Mouse (Mus musculus): Measurements from ENCODE around the gene Prdx5. TPM values are rescaled to one million over a fixed set of nuclear protein-coding genes. Genes with fewer than 3 reads are reported as not detected.
"Not testable (repeated sequence)": the region's sequence is repeated elsewhere in the genome, so short reads cannot be mapped to it uniquely, and the experiment has no call there.

Prdx5 gene
- polyA plus RNA-seq, 1 experiment from 2014 or later: 184 TPM

GRCm38 (mm10) chr19:6911101-6912074, 1.5 kb upstream of the Prdx5 start:
- Histone ChIP-seq H3K27ac (peak overlapping the region; percentile 10; the same call in 1 of the 2 replicates), H3K4me1 (replicated peaks) (peaks cover 20% of the 10 kb centered on the region), H3K36me3 (peaks cover 35% of the 10 kb centered on the region), H3K4me2 (replicated peaks) (peak overlapping the region; percentile 45), H3K4me3 (replicated peaks) (peak overlapping the region; percentile 18), H3K27me3 (replicated peaks) (no peaks in the 10 kb centered on the region), H3K9me3 (no peaks in the 10 kb centered on the region), H3K9ac (0 out of 2 replicates have a peak overlapping the region, but pooled peaks have one; percentile 11)
- ATAC-seq: no peak
- 85% methylated on average over 19 of the region's 19 CpGs for WGBS

DNA sequence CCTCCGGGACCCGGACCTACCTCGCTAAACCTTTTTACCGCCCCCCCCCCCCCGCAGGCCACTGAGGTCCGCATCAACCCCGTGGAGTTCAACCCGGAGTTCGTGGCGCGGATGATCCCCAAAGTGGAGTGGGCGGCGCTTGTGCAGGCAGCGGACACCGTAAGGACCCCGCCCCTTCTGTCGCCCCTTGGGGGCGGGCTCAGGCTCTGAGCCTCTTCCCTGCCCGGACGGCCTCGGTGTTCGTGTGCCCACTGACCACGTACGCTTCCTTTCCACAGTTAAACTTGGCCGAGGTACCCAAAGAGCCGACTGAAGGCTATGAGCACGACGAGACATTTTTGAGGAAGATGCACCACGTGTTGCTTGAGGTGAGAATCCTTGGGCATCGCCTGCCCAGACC, 400 bp upstream of the Prdx5 start:
- peak overlapping the region; percentile 68 for H3K9ac ChIP-seq
- H3K4me2 ChIP-seq (replicated peaks): peak overlapping the region; percentile 77
- H3K4me1 ChIP-seq (replicated peaks): peaks cover 20% of the 10 kb centered on the region
- peak overlapping the region; percentile 56 for H3K4me3 ChIP-seq (replicated peaks)
- ATAC-seq: peak; percentile 54
- peaks cover 35% of the 10 kb centered on the region for H3K36me3 ChIP-seq
- not testable (repeated sequence) for H3K9me3 ChIP-seq; H3K27me3 ChIP-seq (replicated peaks)
- H3K27ac ChIP-seq: peak overlapping the region; percentile 99
- WGBS: under 1% methylated on average over 30 of the region's 30 CpGs

DNA sequence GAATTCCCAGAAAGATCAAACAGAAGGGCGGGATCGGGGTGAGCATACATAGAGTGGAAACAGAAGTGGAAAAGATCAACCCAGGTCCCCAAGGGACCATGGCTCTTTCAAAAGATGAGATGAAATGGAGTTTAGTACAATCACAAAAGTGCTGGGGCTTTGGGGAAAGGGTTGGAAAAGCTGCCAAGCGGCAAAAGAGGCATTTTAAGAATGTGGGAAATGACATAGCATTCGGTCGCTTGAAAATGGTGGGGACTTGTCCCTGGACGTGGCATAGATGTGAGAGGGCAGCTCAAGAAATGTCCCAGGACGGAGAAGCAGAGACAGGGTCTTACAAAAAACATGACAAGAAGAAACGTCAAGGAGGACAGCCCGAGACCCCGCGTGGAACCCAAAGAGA, 885 bp downstream of the Prdx5 start:
- peak overlapping the region; percentile 99 for H3K27ac ChIP-seq
- 8% methylated on average over 11 of the region's 11 CpGs for WGBS
- peaks cover 35% of the 10 kb centered on the region for H3K36me3 ChIP-seq
- H3K9me3 ChIP-seq: no peaks in the 10 kb centered on the region
- no peaks in the 10 kb centered on the region for H3K27me3 ChIP-seq (replicated peaks)
- no peak for ATAC-seq
- H3K9ac ChIP-seq: peak overlapping the region; percentile 68
- peak overlapping the region; percentile 56 for H3K4me3 ChIP-seq (replicated peaks)
- peak overlapping the region; percentile 77 for H3K4me2 ChIP-seq (replicated peaks)
- peaks cover 20% of the 10 kb centered on the region for H3K4me1 ChIP-seq (replicated peaks)

DNA sequence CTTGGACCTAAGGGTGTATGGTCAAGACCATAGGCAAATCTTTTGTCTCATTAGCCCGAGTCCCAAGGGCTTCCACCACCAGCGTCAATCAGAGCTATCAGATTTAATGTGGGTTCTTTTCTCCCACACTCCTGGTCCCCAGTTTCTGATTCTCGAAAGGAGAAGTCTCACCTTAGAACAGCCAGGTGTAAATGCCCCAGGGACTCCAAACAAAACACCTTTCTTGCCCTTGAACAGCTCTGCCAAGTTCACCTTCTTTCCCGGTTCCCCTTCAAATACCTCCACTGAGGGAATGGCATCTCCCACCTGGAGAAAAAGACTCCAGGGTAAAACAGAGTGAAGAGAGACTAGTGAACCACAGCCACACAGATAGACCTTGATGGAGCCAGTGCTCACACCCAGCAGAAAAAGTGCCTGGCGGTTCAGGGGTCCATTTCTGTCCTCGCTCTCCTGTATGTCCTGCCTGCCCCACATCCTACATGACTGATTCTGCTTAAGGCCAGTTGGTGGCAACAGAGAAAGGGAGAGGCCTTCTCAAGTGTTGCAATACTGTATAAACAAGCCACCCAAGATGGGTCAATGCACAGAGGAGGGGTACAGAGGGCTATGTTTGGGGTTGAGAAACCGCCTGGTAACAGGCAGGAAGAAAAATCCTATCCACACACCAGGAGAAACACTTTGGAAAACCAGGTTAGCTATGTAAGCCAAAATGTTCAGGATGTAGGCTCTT, 1.9 kb downstream of the Prdx5 start:
- Histone ChIP-seq H3K4me3 (replicated peaks) (peak overlapping the region; percentile 56), H3K27me3 (replicated peaks) (no peaks in the 10 kb centered on the region), H3K27ac (no peak overlapping the region), H3K4me2 (replicated peaks) (peak overlapping the region; percentile 77), H3K36me3 (peaks cover 26% of the 10 kb centered on the region), H3K4me1 (replicated peaks) (peaks cover 20% of the 10 kb centered on the region), H3K9me3 (no peaks in the 10 kb centered on the region), H3K9ac (peak overlapping the region; percentile 68)
- WGBS: 78% methylated on average over 7 of the region's 7 CpGs
- no peak for ATAC-seq

DNA sequence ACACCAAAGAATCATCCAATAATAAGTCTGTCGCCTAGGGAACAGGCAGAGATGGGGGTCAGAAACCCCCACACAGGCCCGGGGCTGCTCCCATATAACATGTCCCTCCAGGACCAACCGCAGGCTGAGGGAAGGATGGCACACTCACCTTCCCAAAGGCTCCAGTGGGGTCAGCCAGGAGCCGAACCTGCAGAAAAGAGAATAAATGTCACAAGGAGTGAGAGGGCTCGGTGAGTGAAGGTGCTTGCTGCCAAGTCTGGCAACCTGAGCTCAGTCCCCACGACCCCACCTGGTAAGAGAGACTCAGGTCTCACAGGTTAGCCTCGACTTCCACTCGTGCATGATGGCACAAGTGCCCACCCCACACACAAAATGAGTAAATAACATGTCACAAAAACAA, 2.8 kb downstream of the Prdx5 start:
- Histone ChIP-seq H3K9me3 (no peaks in the 10 kb centered on the region), H3K9ac (no peak overlapping the region), H3K4me2 (replicated peaks) (no peak overlapping the region), H3K4me3 (replicated peaks) (no peak overlapping the region), H3K27ac (no peak overlapping the region), H3K27me3 (replicated peaks) (no peaks in the 10 kb centered on the region), H3K4me1 (replicated peaks) (peaks cover 20% of the 10 kb centered on the region), H3K36me3 (peaks cover 18% of the 10 kb centered on the region)
- 91% methylated on average over 8 of the region's 8 CpGs for WGBS
- ATAC-seq: no peak

GRCm38 (mm10) chr19:6906199-6906598, 3.7 kb downstream of the Prdx5 start:
- Histone ChIP-seq H3K4me2 (replicated peaks) (no peak overlapping the region), H3K36me3 (peaks cover 10% of the 10 kb centered on the region), H3K4me1 (replicated peaks) (peaks cover 17% of the 10 kb centered on the region), H3K9ac (no peak overlapping the region), H3K27me3 (replicated peaks) (no peaks in the 10 kb centered on the region), H3K4me3 (replicated peaks) (no peak overlapping the region), H3K27ac (no peak overlapping the region), H3K9me3 (no peaks in the 10 kb centered on the region)
- ATAC-seq: no peak
- WGBS: 81% methylated on average over 3 of the region's 3 CpGs

GRCm38 (mm10) chr19:6905498-6906159, 4.3 kb downstream of the Prdx5 start:
- 92% methylated on average over 11 of the region's 11 CpGs for WGBS
- H3K27ac ChIP-seq: no peak overlapping the region
- peaks cover 8% of the 10 kb centered on the region for H3K36me3 ChIP-seq
- H3K27me3 ChIP-seq (replicated peaks): no peaks in the 10 kb centered on the region
- H3K9me3 ChIP-seq: no peaks in the 10 kb centered on the region
- no peak overlapping the region for H3K9ac ChIP-seq
- ATAC-seq: no peak
- no peak overlapping the region for H3K4me2 ChIP-seq (replicated peaks)
- H3K4me1 ChIP-seq (replicated peaks): peaks cover 13% of the 10 kb centered on the region
- no peak overlapping the region for H3K4me3 ChIP-seq (replicated peaks)

GRCm38 (mm10) chr19:6904846-6905245, 5.1 kb downstream of the Prdx5 start:
- Histone ChIP-seq H3K4me1 (replicated peaks) (peaks cover 13% of the 10 kb centered on the region), H3K9ac (no peak overlapping the region), H3K9me3 (no peaks in the 10 kb centered on the region), H3K27me3 (replicated peaks) (no peaks in the 10 kb centered on the region), H3K4me2 (replicated peaks) (no peak overlapping the region), H3K36me3 (peaks cover 8% of the 10 kb centered on the region), H3K27ac (no peak overlapping the region), H3K4me3 (replicated peaks) (no peak overlapping the region)
- 72% methylated on average over 2 of the region's 2 CpGs for WGBS
- no peak for ATAC-seq

DNA sequence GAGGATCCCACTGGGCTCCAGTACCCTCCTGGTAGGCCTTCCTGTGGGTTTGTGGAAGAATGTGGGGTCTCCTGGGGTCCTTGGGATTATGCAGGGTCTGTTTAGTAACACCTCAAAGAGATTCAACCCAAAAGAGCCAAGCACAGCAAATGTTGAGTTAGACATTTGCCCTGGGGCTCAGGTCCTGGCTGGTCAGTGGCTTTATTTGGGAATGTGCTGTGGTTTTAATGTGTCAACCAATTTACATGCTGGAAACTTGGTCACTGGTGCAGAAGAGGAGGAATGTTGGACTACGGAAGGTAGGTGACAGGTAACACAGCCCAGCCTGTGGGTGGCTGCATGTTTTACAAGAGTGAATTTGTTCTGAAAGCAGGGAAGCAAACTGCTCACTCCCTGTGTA, 6.9 kb downstream of the Prdx5 start:
- ATAC-seq: no peak
- Histone ChIP-seq H3K4me3 (replicated peaks) (no peak overlapping the region), H3K9me3 (no peaks in the 10 kb centered on the region), H3K4me1 (replicated peaks) (peaks cover 7% of the 10 kb centered on the region), H3K27me3 (replicated peaks) (no peaks in the 10 kb centered on the region), H3K27ac (no peak overlapping the region), H3K36me3 (peaks cover 8% of the 10 kb centered on the region), H3K9ac (no peak overlapping the region), H3K4me2 (replicated peaks) (no peak overlapping the region)
- 90% methylated on average over 1 of the region's 1 CpGs for WGBS

DNA sequence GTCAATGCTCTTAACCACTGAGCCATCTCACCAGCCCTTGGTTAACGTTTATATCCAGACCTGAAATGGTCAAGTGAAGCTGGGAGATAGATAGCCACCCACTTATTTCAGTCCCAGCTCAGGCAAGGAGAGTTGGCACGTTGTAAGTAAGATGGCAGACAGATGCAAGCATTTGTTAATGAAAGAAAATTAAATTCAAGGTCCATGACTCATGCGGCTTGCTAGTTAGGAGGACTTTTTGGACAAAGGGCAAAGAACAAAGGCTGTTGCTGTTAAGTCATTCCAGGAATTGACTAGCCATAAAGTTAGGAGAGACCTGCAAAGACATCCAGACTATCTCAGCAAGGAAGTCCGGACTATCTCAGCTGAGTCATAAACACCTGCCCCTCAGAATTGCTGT, 10.3 kb downstream of the Prdx5 start:
- no peak for ATAC-seq

GRCm38 (mm10) chr19:6895608-6896305, 14.1 kb downstream of the Prdx5 start:
- not testable (repeated sequence) for H3K9ac ChIP-seq; H3K9me3 ChIP-seq; H3K27ac ChIP-seq; H3K36me3 ChIP-seq; ATAC-seq; H3K27me3 ChIP-seq (replicated peaks); H3K4me1 ChIP-seq (replicated peaks); H3K4me3 ChIP-seq (replicated peaks); H3K4me2 ChIP-seq (replicated peaks)
- WGBS: 85% methylated on average over 18 of the region's 18 CpGs

More for the DNA sequence above, 10.3 kb downstream of the Prdx5 start:
- Histone ChIP-seq H3K4me2 (replicated peaks) (no peak overlapping the region), H3K9ac (no peak overlapping the region), H3K27ac (no peak overlapping the region), H3K27me3 (replicated peaks) (no peaks in the 10 kb centered on the region), H3K36me3 (no peaks in the 10 kb centered on the region), H3K4me1 (replicated peaks) (no peaks in the 10 kb centered on the region), H3K9me3 (no peaks in the 10 kb centered on the region), H3K4me3 (replicated peaks) (no peak overlapping the region)
- 77% methylated on average over 4 of the region's 4 CpGs for WGBS
